Mouse (Mus musculus) CD4-positive, CD25-positive, alpha-beta regulatory T cell, adult 9 weeks (primary cell): ENCODE measurements around the gene Nipsnap2. TPM values are rescaled to one million over a fixed set of nuclear protein-coding genes. Genes with fewer than 3 reads are reported as not detected.

Source experiments
- polyA plus RNA-seq: library from polyadenylated mRNA; unstranded; fragments of 100-300 nt; shearing (Covaris generic); gene quantifications from one replicate; pipeline ENCODE4 v1.2.1, GENCODE M21; 2017

Gene Nipsnap2
- polyA plus RNA-seq, result 33.3 TPM

DNA sequence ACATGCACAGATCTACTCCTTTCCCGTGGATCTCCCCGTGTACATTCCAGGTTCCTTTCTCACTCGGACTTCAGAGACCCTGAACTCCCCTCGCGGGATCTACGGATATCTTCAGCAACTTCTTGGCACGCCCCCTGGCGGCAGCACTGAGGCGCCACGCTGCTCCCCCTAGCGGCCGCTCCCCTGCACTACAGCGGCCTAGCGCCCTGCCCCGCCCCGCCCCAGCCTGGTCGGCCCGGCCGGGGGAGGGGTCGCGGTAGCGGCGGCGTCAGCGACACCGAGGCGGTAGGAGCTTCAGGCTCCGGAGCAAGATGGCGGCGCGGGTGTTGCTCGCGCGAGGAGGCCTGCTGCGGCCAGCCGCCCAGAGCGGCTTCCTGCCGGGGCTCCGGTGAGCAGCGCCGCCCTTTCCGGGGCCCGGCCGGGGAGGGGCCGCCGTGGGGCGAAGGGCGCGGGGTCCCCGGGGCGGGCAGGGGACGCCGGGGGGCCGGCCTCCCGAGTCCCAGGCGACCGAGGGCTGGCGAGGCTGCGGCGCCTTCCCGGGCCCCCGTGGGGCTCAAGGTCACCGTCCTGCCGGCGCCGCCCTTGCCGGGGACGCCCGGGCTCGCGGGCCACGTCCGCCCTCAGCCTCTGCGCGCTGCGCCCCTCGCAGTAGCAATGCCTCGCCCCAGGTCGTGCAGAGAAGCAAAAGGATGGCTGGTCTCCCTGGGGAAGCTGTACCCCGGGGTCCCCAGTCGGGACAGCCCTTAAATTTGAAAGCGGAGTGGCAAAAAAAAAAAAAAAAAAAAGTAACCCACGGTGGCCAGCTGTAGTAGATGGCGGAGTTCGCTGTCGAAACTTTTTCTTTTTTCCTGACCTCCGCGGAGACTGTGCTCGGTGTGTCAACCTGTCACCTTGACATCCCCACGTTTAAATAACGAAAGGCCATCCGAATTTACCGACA, at the start of gene Nipsnap2:
TSS of gene Nipsnap2 (plus strand) at position 230 of the 940 bp plus-strand sequence.

DNA sequence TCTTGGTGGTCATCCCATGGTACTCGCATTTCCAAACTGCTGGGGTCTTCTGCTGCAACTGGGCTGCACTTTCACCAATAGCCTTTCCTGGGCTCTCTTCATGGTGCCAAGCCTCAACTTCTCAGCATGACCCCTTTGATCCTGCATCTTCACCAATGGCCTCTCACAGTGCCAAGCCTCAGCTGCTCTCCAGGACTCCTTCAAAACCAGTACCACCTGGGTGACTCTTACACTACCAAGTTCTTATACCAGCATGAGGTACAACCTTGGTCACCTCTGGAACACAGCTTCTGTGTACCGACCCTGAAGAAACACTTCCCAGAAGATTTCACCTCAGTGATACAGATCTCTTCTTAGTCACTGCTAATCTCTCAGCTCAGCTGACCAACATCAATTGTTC, 16.5 kb upstream of the Nipsnap2 start, which contains the start of gene Sept14:
TSS of gene Sept14 (minus strand) at position 101 of the 400 bp plus-strand sequence.

DNA sequence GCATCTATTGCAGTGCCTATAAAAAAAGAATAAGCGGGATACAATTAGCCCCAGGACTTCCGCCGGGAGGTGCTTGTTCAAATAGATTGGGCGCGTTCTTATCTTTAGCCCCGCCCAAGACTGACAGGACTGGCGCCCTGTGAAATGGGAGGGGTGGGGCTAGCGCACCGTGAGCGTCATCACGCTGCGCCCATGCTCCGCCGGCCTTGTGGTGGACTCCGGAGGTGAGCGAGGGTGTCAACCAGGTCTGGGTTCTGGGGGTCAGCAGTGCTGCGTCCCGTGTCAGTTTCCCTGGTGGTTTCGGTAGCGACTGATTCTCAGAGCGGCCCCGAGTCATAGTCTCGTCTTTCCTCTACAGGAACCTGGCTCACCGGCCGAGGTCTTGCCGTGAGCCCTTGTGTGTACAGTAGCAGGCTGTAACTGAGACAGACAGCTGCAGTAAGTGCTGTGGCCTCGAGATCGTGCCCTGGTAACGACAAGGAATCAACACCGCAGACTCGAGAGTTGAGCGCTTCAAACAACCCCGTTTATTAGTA, 9.5 kb upstream of the Nipsnap2 start, which contains the start of gene Mrps17:
TSS of gene Mrps17 (plus strand) at position 172 of the 536 bp plus-strand sequence.

DNA sequence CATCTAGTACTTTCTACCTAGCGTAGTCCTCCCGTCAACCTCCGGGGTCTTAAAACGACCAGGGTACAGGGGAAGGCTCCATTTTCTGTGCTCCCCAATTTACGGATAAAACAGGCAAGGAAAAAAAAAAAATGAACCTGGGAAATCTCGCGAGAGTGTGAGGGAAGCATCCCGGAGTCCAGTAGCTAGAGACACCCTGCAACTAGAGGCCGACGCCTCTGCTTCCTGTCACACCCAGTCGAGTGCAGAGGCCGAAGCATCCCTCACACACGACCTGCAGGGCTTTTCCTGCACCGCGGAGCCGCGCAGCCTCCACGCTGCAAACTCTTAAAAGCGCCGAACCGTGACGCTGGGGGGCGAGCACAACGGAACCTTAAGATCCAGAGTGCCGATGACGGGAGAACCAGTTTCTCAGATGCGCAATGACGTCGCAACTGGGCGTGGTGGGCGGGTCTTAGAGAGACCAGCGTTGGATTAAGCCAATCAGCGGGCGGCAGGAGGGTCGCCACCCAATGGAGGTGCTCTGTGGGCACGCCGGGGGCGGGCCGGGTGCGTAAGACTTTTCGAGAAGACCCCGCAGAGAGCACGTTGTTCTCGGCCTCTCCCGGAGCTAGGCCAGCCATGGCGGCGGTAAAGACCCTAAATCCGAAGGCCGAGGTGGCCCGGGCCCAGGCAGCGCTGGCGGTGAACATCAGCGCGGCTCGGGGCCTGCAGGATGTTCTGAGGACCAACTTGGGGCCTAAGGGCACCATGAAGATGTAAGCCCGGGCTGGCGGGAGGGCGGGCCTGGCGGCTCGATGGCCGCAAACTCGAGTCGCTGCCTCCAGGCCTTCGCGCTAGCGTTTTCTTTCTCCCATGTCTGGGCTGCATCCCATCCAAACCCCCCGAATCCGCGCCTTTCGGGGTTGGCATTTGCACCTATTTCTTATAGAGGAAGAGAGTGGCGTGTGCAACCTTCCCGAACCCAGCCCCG, 62.2 kb downstream of the Nipsnap2 start, which contains the start of gene Psph:
TSS of gene Psph (minus strand) at position 632 of the 973 bp plus-strand sequence.

Other genes with a start within 250 kb of the Nipsnap2 start
- gene Sfswap, start 223.8 kb upstream of the Nipsnap2 start, polyA plus RNA-seq, result 38.5 TPM
- 0.07 TPM for gene Mmp17, start 140.9 kb upstream of the Nipsnap2 start, polyA plus RNA-seq
- gene Zfp11, start 55.0 kb upstream of the Nipsnap2 start, polyA plus RNA-seq, result 4.6 TPM
- not detected for gene Sept14, start 16.6 kb upstream of the Nipsnap2 start, polyA plus RNA-seq
- 127 TPM for gene Mrps17, start 9.6 kb upstream of the Nipsnap2 start, polyA plus RNA-seq
- 74.7 TPM for gene Psph, start 62.4 kb downstream of the Nipsnap2 start, polyA plus RNA-seq
- gene Sumf2, start 121.9 kb downstream of the Nipsnap2 start, polyA plus RNA-seq, result 34.6 TPM
- 362 TPM for gene Chchd2, start 162.4 kb downstream of the Nipsnap2 start, polyA plus RNA-seq
- 1.3 TPM for gene Zbed5, start 170.7 kb downstream of the Nipsnap2 start, polyA plus RNA-seq
- 0.33 TPM for gene Phkg1, start 173.5 kb downstream of the Nipsnap2 start, polyA plus RNA-seq
- gene Nupr1l, start 183.5 kb downstream of the Nipsnap2 start, polyA plus RNA-seq, result not detected
- 5.5 TPM for gene Vkorc1l1, start 216.9 kb downstream of the Nipsnap2 start, polyA plus RNA-seq